Mouse (Mus musculus) stomach, postnatal 0 days (tissue): ENCODE measurements around the gene Speg. TPM values are rescaled to one million over a fixed set of nuclear protein-coding genes. Genes with fewer than 3 reads are reported as not detected.

Experiments
- ATAC-seq: fragments of 200-750 bp; cut with Nextera tagmentation; 2 replicates; pipeline ENCODE4 v1.8.0; 2017; ENCODE audit not compliant: low FRiP score, low TSS enrichment
- DNase-seq: peaks from one replicate; pipeline ENCODE4 v3.0.0-alpha.2; 2016; ENCODE audit warnings: low spot score
- H3K27ac ChIP-seq: fragments of 300-500 bp; sonication (generic); replicated peaks from 2 replicates; pipeline ENCODE4 v1.5.1; 2014; ENCODE audit warnings: mild to moderate bottlenecking, control low read depth
- H3K27me3 ChIP-seq: fragments of 300-500 bp; sonication (generic); 2 replicates; pipeline ENCODE4 v1.6.1; 2014; ENCODE audit warnings: low read length; ENCODE audit not compliant: control insufficient read depth, insufficient read depth
- H3K36me3 ChIP-seq: fragments of 300-500 bp; sonication (generic); 2 replicates; pipeline ENCODE4 v1.6.1; 2014; ENCODE audit warnings: low read length, mixed read lengths; ENCODE audit not compliant: control insufficient read depth, insufficient read depth
- H3K4me1 ChIP-seq: fragments of 300-500 bp; sonication (generic); replicated peaks from 2 replicates; pipeline ENCODE4 v1.6.1; 2014; ENCODE audit warnings: antibody characterized with exemption; ENCODE audit not compliant: control insufficient read depth, insufficient read depth
- H3K4me2 ChIP-seq: fragments of 300-500 bp; sonication (generic); replicated peaks from 2 replicates; pipeline ENCODE4 v1.6.1; 2014; ENCODE audit warnings: low read depth, mild to moderate bottlenecking, control low read depth, moderate library complexity
- H3K4me3 ChIP-seq: fragments of 300-500 bp; sonication (generic); 2 replicates; pipeline ENCODE4 v1.5.1; 2014; ENCODE audit warnings: low read depth, low read length, control low read depth
- H3K9ac ChIP-seq: fragments of 300-500 bp; sonication (generic); 2 replicates; pipeline ENCODE4 v1.6.1; 2014; ENCODE audit warnings: mild to moderate bottlenecking, low read length, control low read depth, mixed read lengths
- H3K9me3 ChIP-seq: fragments of 300-500 bp; sonication (generic); 2 replicates; pipeline ENCODE4 v1.6.1; 2016; ENCODE audit warnings: low read length; ENCODE audit not compliant: control insufficient read depth
- CTCF ChIP-seq: IDR thresholded peaks from 2 replicates; pipeline ENCODE4 v1.5.1; 2016; ENCODE audit warnings: antibody characterized with exemption, low read depth, mild to moderate bottlenecking, moderate library complexity
- EP300 ChIP-seq: optimal IDR thresholded peaks from 2 replicates; pipeline ENCODE3; 2016; ENCODE audit warnings: antibody characterized with exemption
- WGBS: fragments of 180-500 bp; shearing (Covaris S2); extraction: QIAGEN DNeasy Blood & Tissue Kit; methylation state at CpG from one replicate; pipeline ENCODE4 v1.1.7; 2014; 5-methylcytosine and 5-hydroxymethylcytosine counted together
- polyA plus RNA-seq: library from polyadenylated mRNA; unstranded; fragments of >200 nt; fragmentation: Nextera tagmentation; extraction: Ambion mirVana; gene quantifications from 2 replicates; pipeline ENCODE4 v1.2.1, GENCODE M21; 2015

The Speg gene
- polyA plus RNA-seq, 1 experiment from 2014 or later, result 30.0 TPM

- H3K9me3 ChIP-seq, result no peaks in the 10 kb centered on the region
- no peaks in the 10 kb centered on the region; the same call in 1 of the 2 replicates for H3K36me3 ChIP-seq
- no peak overlapping the region for H3K4me2 ChIP-seq
- 29% methylated on average over 10 of the region's 10 CpGs for WGBS
- no peak overlapping the region for H3K27ac ChIP-seq
- H3K9ac ChIP-seq, result no peak overlapping the region
- no peak overlapping the region for H3K4me3 ChIP-seq
- H3K4me1 ChIP-seq, result no peaks in the 10 kb centered on the region
- TF ChIP-seq EP300 (no peak), CTCF (peak; percentile 75)
- DNase-seq (peak; percentile 76), ATAC-seq (no peak)
- H3K27me3 ChIP-seq, result no peaks in the 10 kb centered on the region
Observed at GRCm38 (mm10) chr1:75425796-75426471, 50.8 kb downstream of the Speg start.

DNA sequence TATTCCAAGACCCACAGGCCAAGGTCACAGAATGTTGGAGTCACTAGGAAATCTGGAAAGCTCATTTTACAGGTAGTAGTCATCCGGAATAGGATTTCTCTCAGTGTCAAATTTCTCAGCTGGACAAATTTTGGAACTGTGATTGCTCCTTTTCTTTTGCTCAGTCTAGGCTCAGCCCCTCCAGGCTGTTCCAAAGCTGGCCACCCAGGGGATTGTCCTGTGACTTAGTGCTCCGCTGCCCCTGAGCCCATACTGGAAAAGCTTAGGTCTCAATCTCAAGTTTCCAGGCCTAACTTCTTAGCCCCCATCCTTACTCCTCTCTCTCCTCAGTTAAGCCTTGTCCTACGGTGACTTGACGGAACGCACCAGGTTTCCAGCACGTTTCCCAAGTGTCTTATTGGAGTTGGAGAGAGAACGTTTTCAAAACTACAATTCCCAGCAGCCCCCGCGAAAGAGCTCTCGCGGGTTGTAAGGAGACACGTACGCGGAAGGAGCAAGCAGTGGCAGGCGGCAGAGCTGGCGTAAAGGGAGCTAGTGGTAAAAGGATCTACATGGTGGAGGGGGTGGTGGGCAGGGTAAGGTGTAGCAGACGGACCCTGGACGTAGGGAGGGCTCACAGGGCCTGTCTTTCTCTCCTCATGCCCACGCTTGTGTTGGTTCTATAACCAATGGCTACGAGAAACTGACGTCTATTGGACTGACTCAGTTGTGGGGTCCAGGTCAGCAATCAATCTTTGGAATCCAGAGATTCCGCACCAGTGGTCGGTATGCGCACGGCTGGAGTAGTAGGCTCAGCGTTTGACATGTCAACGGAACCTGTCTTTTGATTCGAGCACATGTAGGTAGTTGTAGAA is 60.6 kb downstream of the Speg start, which contains the start of gene Gmppa:
Gene Gmppa (plus strand): TSS at position 456 of the 854 bp plus-strand sequence.
- TF ChIP-seq CTCF, result no peak
- no peak for TF ChIP-seq EP300
- Histone ChIP-seq H3K36me3 (no peaks in the 10 kb centered on the region), H3K4me3 (peak within 1 kb of the TSS; percentile 67), H3K9ac (peak within 1 kb of the TSS; percentile 75), H3K4me1 (peaks cover 5% of the 10 kb centered on the region; the same call in 1 of the 2 replicates), H3K27me3 (no peaks in the 10 kb centered on the region), H3K4me2 (peak within 1 kb of the TSS; percentile 73), H3K9me3 (no peaks in the 10 kb centered on the region), H3K27ac (peak within 1 kb of the TSS; percentile 79)
- ATAC-seq (peak; percentile 87), DNase-seq (peak; percentile 87)
- 5% methylated on average over 28 of the region's 28 CpGs for whole genome bisulfite sequencing

- H3K4me1 ChIP-seq, result peaks cover 5% of the 10 kb centered on the region; the same call in 1 of the 2 replicates
- peaks cover 13% of the 10 kb centered on the region for H3K36me3 ChIP-seq
- H3K4me3 ChIP-seq, result no peak overlapping the region
- WGBS, result 87% methylated on average over 8 of the region's 9 CpGs
- TF ChIP-seq CTCF, result no peak
- TF ChIP-seq EP300, result no peak
- H3K4me2 ChIP-seq, result no peak overlapping the region
- H3K9ac ChIP-seq, result no peak overlapping the region
- DNase-seq (no peak), ATAC-seq (no peak)
- H3K9me3 ChIP-seq, result no peaks in the 10 kb centered on the region
- H3K27me3 ChIP-seq, result no peaks in the 10 kb centered on the region
- no peak overlapping the region for H3K27ac ChIP-seq
Observed at GRCm38 (mm10) chr1:75438782-75439181, 63.7 kb downstream of the Speg start.

DNA sequence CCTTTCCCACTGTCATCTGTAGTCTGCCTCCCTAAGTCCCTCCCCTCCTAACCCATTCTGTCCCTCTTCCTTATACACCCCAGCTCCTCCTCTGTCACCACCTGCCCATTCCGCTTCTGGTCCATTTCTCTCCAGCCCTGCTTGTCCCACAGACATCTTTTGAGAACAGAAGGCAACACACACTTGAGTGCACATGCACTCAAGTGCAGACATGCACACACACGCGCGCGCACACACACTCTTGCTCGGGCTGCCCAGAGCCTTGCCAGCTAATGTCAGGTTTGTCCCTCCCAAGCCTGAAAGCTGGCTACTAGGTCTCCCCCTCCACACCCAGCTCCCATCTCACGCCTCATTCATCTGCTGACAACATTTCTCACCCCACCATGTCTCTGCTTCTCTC is 65.6 kb downstream of the Speg start:
- ATAC-seq (no peak), DNase-seq (no peak)
- H3K9ac ChIP-seq, result no peak overlapping the region
- TF ChIP-seq CTCF, result no peak
- H3K27ac ChIP-seq, result no peak overlapping the region
- H3K4me1 ChIP-seq, result peaks cover 5% of the 10 kb centered on the region; the same call in 1 of the 2 replicates
- no peaks in the 10 kb centered on the region for H3K9me3 ChIP-seq
- WGBS, result 89% methylated on average over 7 of the region's 7 CpGs
- peaks cover 13% of the 10 kb centered on the region for H3K36me3 ChIP-seq
- H3K4me2 ChIP-seq, result no peak overlapping the region
- H3K27me3 ChIP-seq, result no peaks in the 10 kb centered on the region
- H3K4me3 ChIP-seq, result no peak overlapping the region

DNA sequence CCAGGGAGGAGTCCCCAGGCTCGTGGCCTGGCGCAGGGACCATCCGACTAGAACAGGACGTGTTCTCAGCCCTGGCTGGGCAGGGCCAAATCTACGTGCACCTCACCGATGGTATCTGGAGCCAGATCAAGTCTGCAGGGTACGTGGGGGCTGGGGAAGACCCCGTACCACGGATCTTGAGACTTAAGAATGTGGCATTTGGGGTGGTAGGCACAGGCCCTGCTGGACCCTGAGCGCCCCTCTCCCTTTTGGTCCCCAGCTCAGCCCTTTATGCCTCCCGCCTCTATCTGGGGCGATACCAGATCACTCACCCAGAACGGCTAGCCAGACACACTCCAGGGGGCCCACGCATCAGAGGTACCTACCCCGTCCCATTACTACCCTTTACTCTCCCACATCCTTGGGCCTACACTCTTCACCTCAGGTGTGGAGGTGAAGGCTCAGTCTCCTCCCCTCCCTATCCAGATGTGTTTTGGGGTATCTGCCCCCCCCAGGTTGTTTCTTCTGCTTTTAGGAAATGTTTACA is 66.4 kb downstream of the Speg start:
- Histone ChIP-seq H3K4me3 (no peak overlapping the region), H3K4me1 (peaks cover 4% of the 10 kb centered on the region; the same call in 1 of the 2 replicates), H3K27ac (no peak overlapping the region), H3K36me3 (peaks cover 13% of the 10 kb centered on the region), H3K27me3 (no peaks in the 10 kb centered on the region), H3K4me2 (no peak overlapping the region), H3K9me3 (no peaks in the 10 kb centered on the region), H3K9ac (no peak overlapping the region)
- ATAC-seq, result no peak
- DNase-seq, result no peak
- TF ChIP-seq EP300 (no peak), CTCF (no peak)
- 92% methylated on average over 15 of the region's 15 CpGs for WGBS

- Histone ChIP-seq H3K4me2 (no peak overlapping the region), H3K27me3 (peaks cover 2% of the 10 kb centered on the region; the same call in 1 of the 2 replicates), H3K9me3 (no peaks in the 10 kb centered on the region), H3K36me3 (peaks cover 13% of the 10 kb centered on the region), H3K9ac (no peak overlapping the region), H3K4me1 (peaks cover 2% of the 10 kb centered on the region; the same call in 1 of the 2 replicates), H3K4me3 (no peak overlapping the region), H3K27ac (no peak overlapping the region)
- ATAC-seq (no peak), DNase-seq (no peak)
- TF ChIP-seq CTCF (no peak), EP300 (no peak)
- 70% methylated on average over 9 of the region's 9 CpGs for WGBS
Observed at GRCm38 (mm10) chr1:75442171-75442570, 67.1 kb downstream of the Speg start.
